Mouse (Mus musculus) heart, adult 9 months (tissue): ENCODE data around the gene Arl2.

Source experiments
- DNase-seq, 2 experiments: peaks; one replicate each; pipeline ENCODE4 v3.0.0; 2022; ENCODE audit warnings: low spot score in 2 of 2

Gene Arl2

DNA sequence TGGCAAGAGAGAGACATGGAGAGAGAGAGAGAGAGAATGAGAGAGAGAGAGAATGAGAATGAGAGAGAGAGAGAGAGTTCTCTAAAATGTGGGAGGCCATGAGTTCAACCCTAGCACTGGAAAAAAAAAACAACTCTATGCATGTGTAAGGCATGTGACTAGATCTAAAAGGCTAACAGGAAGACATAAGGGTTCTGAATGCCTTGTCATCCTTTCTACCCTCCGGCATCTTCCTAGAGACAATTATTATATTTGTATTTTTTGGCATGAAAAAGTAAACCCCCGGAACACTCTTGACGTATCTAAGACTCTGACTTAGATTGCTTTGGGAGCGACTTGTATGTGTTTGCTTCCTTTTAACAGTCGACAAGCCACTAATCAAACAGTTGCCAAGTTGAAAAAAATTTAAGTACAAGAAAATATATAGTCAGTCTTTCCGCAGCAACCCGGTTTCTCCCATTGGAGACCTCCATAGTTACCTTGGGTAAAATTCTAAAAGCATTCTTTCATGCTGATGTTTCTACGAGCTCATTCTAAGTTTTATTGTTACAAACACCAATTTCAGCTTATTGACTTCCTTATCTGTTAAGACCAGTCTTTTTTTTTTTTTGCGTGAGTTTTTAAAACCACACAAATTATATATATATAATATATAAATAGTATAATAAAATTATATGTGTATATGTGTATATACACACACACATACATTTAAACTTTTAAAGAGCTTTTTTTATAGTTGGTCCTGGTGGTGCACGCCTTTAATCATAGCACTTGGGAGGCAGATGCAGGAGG lies 14.4 kb downstream of the Arl2 start:
- no peak for DNase-seq

DNA sequence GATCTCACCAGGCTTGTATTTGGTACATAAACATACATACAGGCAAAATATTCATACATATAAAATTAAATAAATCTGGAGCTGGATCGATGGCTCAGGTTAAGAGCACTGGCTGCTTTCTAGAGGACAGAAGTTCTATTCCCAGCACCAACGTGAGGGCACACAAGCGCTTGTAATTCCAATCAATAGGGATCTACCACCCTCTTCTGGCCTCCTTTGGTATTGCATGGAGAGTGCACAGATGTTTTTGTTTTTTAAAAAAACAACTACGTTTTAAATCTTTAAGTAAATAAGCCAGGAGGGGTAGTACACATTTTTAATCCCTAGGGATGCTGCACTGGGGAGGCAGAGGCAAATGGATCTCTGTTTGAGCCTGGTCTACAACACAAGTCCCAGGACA lies 15.1 kb downstream of the Arl2 start:
- peak in 1 of 2 experiments; percentile 47 for DNase-seq

DNA sequence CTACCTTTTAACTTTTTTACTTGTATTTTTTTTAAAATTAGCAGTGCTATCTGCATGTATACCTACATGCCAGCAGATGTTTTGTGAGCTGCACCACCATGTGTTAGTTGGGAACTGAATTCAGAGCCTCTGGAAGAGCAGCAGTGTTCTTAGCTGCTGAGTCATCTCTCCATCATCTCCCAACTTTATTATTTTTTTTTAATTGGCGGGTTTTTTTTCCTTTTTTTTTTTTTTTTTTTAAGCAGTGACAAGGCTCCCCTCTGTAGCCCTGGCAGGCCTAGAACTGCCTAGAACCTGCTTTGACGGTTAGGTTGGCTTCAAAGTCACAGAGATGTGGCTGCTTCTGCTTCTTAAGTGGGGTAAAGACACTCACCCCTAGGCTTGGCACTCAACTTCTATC lies 16.4 kb downstream of the Arl2 start:
- DNase-seq: no peak

- DNase-seq: no peak
Measured at GRCm38 (mm10) chr19:6123330-6123729, 18.0 kb downstream of the Arl2 start.

- no peak for DNase-seq
Measured at GRCm38 (mm10) chr19:6121761-6122160, 19.6 kb downstream of the Arl2 start.

GRCm38 (mm10) chr19:6118677-6119185 lies 22.6 kb downstream of the Arl2 start:
- no peak for DNase-seq

DNA sequence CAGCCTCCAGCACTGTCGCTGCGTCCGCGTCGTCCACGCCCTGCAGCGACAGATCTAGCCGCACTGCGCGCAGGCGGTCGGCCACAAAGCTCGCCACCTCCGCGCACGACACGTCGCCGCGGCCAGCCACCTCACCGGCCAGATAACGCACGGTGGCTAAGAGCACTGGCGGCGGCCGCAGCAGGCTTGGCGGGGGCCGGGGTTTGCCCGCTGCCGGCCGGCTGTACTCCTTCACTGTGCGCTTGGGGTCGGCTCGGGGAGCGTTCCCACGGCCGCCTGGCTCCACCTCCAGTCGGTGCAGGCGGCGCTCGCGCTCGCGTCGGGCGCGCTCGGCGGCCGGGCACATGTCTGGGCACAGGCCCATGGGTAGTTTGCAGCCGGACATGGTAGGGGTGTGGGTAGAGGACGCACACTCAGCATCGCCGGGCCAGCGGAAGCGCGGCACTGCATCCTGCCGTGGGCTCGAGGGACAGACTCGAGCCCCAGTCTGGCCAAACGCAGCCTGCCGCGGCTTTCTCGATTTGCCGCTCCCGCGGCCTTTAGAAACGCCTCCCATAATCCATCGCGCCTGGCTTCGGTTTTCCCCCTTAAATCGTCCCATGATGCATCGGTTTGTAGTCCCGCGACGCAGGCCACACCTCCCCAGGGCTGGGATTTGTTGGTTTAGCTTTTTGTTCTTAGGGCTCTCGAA lies 23.2 kb downstream of the Arl2 start, which contains the start of gene Sac3d1:
Sac3d1 (minus strand) TSS at position 665 of the 691 bp plus-strand sequence.
- peak; percentile 88 to 89 for DNase-seq

DNA sequence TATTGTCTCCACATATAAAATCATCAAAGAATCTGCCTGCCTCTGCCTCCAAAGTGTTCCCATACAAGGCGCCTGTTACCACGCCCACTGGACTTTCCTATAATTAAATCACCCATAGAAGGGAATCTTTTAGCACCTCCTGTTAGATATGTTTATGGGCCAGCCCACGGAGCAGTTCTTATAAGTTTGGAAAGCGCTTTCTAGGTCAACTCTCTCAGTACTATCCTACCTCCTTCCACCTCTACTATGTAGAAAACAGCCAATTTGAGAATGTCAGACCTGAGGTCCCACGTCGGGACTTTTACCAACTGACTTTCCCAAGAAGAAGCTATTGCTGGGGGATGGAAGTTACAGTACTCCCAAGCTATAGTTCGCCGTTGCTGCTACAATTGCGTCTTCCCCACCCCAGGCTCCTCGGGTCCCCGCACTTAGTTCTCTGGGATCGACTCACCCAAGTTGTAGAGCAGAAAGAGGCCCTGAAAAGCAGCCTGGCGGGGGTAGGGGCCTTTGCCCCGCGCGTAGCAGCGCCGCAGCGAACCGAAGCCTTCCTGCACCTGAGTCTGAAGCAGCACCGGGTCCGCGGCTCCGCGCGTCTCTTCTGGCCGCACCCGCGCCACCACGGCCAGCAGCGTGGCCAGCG lies 23.9 kb downstream of the Arl2 start:
- no peak for DNase-seq

GRCm38 (mm10) chr19:6116113-6116850 lies 25.1 kb downstream of the Arl2 start:
- DNase-seq: peak in 1 of 2 experiments; percentile 15

DNA sequence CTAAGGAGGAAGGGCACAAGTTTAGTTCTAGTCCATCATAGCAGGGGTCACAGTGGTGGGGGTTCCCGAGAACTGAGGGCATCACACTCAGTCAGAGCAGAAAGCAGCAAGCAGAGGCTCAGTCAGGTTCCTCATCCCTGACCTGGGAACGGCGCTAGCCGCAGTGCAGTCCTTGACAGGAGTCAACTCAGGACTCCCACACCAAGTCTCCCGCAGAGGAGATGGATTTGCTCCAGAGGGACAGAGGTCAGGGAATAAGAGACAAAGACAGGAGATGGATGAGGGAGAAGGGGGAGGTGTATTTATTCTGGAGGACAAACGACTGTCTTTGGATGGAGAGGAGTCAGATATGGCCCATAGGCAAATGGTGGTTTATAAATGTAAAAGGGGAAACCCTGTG lies 28.2 kb downstream of the Arl2 start:
- no peak for DNase-seq

DNA sequence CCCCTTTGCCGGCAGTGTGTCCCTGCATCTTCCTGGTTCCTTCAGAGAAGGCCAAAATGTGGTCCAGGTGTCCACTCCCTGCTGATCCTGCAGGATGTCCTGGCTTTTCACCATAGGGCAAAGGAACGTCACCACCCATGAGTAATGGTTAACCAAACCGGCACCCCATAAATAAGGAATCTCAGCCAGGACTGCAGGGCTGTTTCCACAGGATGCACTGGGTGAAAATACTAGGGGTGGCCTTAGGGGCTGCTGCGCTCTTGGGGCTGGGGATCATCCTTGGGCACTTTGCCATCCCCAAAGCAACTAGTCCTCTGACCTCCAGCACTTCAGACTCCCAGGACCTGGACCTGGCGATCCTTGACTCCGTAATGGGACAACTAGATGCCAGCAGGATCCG lies 35.8 kb downstream of the Arl2 start, which contains the start of gene Naaladl1:
Naaladl1 (plus strand) TSS at position 197 of the 400 bp plus-strand sequence.
- no peak for DNase-seq

- no peak for DNase-seq
Measured at GRCm38 (mm10) chr19:6104476-6104875, 36.9 kb downstream of the Arl2 start.

DNA sequence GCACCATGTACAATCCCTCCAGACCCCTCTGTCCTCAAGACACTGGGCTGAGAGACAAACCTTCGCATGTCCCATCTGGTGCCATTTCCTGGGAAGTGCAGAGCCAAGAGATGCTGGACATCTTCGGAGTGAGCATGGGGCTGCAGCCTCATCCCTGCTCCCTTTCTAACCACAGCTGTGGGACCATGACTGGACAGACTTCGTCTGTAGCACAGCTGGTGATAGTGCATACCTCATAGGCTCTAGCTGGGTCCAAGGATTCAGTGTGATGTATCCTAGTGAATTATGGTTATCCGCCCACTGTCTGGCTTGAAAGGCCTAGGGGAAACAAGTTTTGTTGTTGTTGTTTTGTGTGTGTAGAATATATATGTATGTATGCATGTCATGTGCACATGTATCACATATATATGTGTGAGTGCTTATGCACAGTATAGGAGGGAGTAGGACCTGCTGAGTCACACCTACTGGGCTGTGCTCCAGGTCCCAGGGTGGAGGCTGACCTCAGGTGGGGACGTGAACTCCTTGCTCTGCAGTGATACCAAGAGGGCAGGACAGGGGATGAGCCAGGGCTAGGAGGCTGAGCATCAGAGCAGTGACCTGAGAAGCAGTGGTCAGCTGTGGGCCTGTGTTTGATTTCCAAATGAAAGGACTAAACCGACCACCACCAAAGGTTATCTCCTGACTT lies 39.0 kb downstream of the Arl2 start:
- DNase-seq: no peak

DNA sequence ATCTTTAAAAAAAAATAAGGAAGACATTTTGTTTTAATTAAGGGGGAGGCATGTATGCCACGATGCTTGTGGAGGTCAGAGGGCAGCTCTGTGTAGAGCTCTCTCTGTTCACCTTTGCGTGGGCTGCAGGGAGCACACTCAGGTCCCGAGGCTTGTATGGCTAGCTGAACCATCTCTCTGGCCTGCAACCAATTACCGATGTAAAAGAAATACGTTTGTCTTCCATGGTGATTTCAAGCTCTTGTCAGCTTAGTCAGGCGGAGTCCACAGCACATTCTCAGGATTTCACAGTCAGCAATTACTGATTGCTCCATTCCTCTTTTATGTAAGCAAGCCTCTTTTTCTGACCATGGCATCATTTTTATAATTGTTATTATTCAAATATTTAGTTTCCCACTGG lies 40.2 kb downstream of the Arl2 start:
- DNase-seq: no peak

GRCm38 (mm10) chr19:6097847-6098246 lies 43.5 kb downstream of the Arl2 start:
- no peak for DNase-seq

DNA sequence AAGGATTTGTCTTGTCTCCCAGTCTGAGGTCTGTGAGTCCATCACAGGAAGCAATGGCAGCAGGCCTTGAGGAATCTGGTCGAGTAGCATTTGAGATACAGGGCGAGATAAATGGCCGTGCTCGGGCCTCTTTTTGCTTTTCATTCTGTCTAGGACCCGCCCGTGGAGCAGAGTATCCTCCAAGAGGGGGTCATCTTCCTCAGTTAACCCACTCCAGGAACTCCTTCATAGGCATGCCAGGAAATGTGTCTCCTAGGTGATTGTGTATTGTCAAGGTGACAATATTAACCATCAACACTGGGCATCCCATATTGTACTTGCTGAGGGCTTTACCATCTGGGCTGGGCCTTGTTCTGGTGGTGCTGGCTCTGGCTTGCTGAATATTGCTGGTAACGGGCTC lies 47.2 kb downstream of the Arl2 start, which contains the start of gene AC131692.1:
AC131692.1 (plus strand) TSS at position 301 of the 400 bp plus-strand sequence.
- DNase-seq: no peak

DNA sequence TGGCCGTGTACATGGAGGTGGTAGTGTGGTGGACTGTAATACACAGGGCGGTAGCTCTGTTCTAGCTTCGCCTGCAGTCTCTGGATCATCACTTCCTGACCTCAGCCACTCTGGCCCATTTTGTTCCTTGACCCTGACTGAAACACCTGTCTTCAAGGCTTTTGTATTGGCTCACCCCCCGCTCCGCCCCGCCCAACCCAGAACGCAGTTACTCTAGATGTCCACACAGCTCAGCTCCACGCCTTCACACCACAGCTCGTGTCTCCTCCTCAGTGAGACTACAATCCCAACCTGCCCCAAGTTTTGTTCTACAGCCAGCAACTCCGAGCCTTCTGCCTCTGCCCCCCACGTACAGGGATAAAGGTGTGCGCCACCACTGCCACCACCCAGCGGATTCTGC lies 52.5 kb downstream of the Arl2 start:
- no peak for DNase-seq

GRCm38 (mm10) chr19:6085417-6085879 lies 55.9 kb downstream of the Arl2 start:
- no peak for DNase-seq

- peak; percentile 94 to 96 for DNase-seq
Measured at GRCm38 (mm10) chr19:6084478-6085248, 56.7 kb downstream of the Arl2 start, which contains the start of the genes Zfpl1 and Cdca5. Zfpl1 (minus strand) TSS chr19:6084956. Cdca5 (plus strand) TSS chr19:6084983.
